Mouse (Mus musculus) G1E (cell line): ENCODE results near the gene Cfap45. TPM values are rescaled to one million over a fixed set of nuclear protein-coding genes. Genes with fewer than 3 reads are reported as not detected.

Experiments
- ATAC-seq: 2 replicates; pipeline ENCODE4 v1.8.0; 2016; ENCODE audit warnings: mild to moderate bottlenecking; ENCODE audit not compliant: insufficient number of reproducible peaks, poor library complexity, low FRiP score, severe bottlenecking; ENCODE audit errors: extremely low read depth
- DNase-seq: peaks from one replicate; pipeline ENCODE4 v3.0.0; 2012; ENCODE audit warnings: low spot score
- H3K27me3 ChIP-seq: 2 replicates; pipeline ENCODE4 v1.6.1; 2012; ENCODE audit warnings: mild to moderate bottlenecking, low read length, inconsistent platforms; ENCODE audit not compliant: insufficient read depth
- H3K36me3 ChIP-seq: replicated peaks from 2 replicates; pipeline ENCODE3; 2012; ENCODE audit warnings: mild to moderate bottlenecking, inconsistent platforms
- H3K4me1 ChIP-seq: 2 replicates; pipeline ENCODE4 v1.6.1; 2012; ENCODE audit warnings: low read depth, low read length, inconsistent platforms, mixed read lengths; ENCODE audit not compliant: insufficient read depth
- H3K4me3 ChIP-seq: 2 replicates; pipeline ENCODE4 v1.5.1; 2012; ENCODE audit warnings: low read depth, mild to moderate bottlenecking, inconsistent platforms, low read length, moderate library complexity, mixed read lengths
- H3K9me3 ChIP-seq: replicated peaks from 2 replicates; pipeline ENCODE4 v1.6.1; 2012; ENCODE audit warnings: inconsistent platforms
- CTCF ChIP-seq: IDR thresholded peaks from 2 replicates; pipeline ENCODE4 v1.5.1; 2012; ENCODE audit warnings: low read depth, low read length, inconsistent platforms, mixed read lengths
- GATA1 ChIP-seq: IDR thresholded peaks from 2 replicates; pipeline ENCODE4 v1.6.1; 2012; ENCODE audit warnings: borderline replicate concordance, low read length, inconsistent platforms, mixed read lengths
- GATA2 ChIP-seq: IDR thresholded peaks from 2 replicates; pipeline ENCODE4 v1.6.1; 2012; ENCODE audit warnings: low read depth, low read length, inconsistent platforms, borderline replicate concordance
- POLR2AphosphoS5 ChIP-seq: IDR thresholded peaks from 2 replicates; pipeline ENCODE4 v1.6.1; 2012; ENCODE audit warnings: low read depth, low read length, inconsistent platforms; ENCODE audit not compliant: insufficient replicate concordance
- TAL1 ChIP-seq: conservative IDR thresholded peaks from 2 replicates; pipeline ENCODE4 v1.6.1; 2012; ENCODE audit warnings: low read depth, low read length, inconsistent platforms, mixed read lengths
- polyA plus RNA-seq: library from polyadenylated mRNA; stranded (reverse); fragments of >175 nt; gene quantifications from 2 replicates; pipeline ENCODE4 v1.2.3, GENCODE M21; 2012
- total RNA-seq, 2 experiments: library from RNA; stranded (forward) in 1 of 2; stranded (reverse) in 1 of 2; fragments of 200-1000 nt in 1 of 2; fragments of >200 nt in 1 of 2; fragmentation: Nextera tagmentation in 1 of 2; gene quantifications; 2 replicates each; pipeline ENCODE4 v1.2.3; 2014 to 2017

Gene Cfap45
- total and polyA plus RNA-seq, 3 experiments = 0.33 to 4.6 TPM; not detected in 1

GRCm38 (mm10) chr1:172585612-172586567 is 65.3 kb downstream of the Cfap45 start:
- H3K4me1 ChIP-seq = no peaks in the 10 kb centered on the region
- H3K27me3 ChIP-seq = no peaks in the 10 kb centered on the region
- ATAC-seq (no peak), DNase-seq (no peak)
- peaks cover 35% of the 10 kb centered on the region for H3K9me3 ChIP-seq
- H3K4me3 ChIP-seq = no peak overlapping the region
- H3K36me3 ChIP-seq = no peaks in the 10 kb centered on the region
- no peak for TF ChIP-seq GATA2
- no peak for TF ChIP-seq TAL1
- TF ChIP-seq CTCF = no peak
- TF ChIP-seq POLR2AphosphoS5 = no peak
- TF ChIP-seq GATA1 = no peak

DNA sequence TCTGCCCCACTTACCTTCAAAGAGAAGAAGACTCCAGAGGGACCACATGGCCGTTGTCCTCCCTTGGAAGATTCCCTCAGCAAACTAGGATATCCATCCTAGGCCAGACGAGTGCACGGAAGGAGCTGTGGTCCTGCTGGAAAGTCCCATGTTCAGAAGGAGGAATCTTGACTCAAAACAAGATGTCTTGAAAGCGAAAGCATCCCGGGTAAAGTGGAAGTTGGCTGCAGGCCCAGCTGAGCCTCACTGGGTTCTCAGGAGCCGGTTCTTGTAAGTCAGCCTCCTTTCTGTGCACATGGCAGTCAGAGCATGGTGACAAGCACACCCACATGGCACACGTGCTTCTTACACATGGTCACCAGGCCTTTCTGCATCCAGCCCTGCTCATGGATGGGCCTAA is 69.8 kb downstream of the Cfap45 start, which contains the start of gene Slamf8:
Slamf8 (minus strand) TSS at position 184 of the 400 bp plus-strand sequence.
- H3K4me3 ChIP-seq = no peak within 1 kb of the TSS
- H3K27me3 ChIP-seq = no peaks in the 10 kb centered on the region
- DNase-seq = no peak
- H3K36me3 ChIP-seq = no peaks in the 10 kb centered on the region
- TF ChIP-seq TAL1 (no peak), POLR2AphosphoS5 (no peak), CTCF (no peak), GATA1 (no peak), GATA2 (no peak)
- no peaks in the 10 kb centered on the region for H3K4me1 ChIP-seq
- H3K9me3 ChIP-seq = peaks cover 17% of the 10 kb centered on the region
- ATAC-seq = no peak

GRCm38 (mm10) chr1:172593321-172593720 is 72.7 kb downstream of the Cfap45 start:
- DNase-seq = no peak

GRCm38 (mm10) chr1:172593956-172594355 is 73.4 kb downstream of the Cfap45 start:
- Histone ChIP-seq H3K27me3 (no peaks in the 10 kb centered on the region), H3K36me3 (no peaks in the 10 kb centered on the region), H3K9me3 (peaks cover 12% of the 10 kb centered on the region), H3K4me1 (no peaks in the 10 kb centered on the region), H3K4me3 (no peak overlapping the region)
- DNase-seq = no peak
- no peak for ATAC-seq
- TF ChIP-seq GATA2 = no peak
- TF ChIP-seq CTCF = no peak
- no peak for TF ChIP-seq TAL1
- TF ChIP-seq POLR2AphosphoS5 = no peak
- no peak for TF ChIP-seq GATA1

More at GRCm38 (mm10) chr1:172593321-172593720, 72.7 kb downstream of the Cfap45 start:
- Histone ChIP-seq H3K4me1 (no peaks in the 10 kb centered on the region), H3K36me3 (no peaks in the 10 kb centered on the region), H3K27me3 (no peaks in the 10 kb centered on the region), H3K9me3 (peaks cover 12% of the 10 kb centered on the region), H3K4me3 (no peak overlapping the region)
- TF ChIP-seq TAL1 (no peak), POLR2AphosphoS5 (no peak), GATA1 (no peak), CTCF (no peak), GATA2 (no peak)
- ATAC-seq = no peak

DNA sequence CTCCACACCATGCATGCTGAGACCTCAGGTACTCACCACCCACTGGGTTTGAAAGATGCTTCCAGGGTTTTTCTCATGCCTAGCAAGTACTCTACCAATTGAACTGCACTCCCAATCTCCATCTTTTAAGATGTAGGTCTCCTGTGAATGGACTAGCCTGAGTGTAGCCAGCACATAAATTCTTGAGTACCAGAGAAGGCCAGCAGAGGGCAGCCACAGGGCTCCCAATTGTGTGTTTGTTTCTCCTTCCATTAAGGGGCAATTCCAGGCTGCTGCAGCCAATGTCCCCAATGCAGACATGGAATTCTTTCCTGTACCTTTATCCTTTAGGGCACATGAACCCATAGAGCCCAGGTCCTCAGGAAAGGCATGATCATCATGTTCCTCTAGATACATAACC is 73.9 kb downstream of the Cfap45 start:
- no peak for DNase-seq
- Histone ChIP-seq H3K4me1 (no peaks in the 10 kb centered on the region), H3K4me3 (no peak overlapping the region), H3K27me3 (no peaks in the 10 kb centered on the region), H3K36me3 (no peaks in the 10 kb centered on the region), H3K9me3 (peaks cover 12% of the 10 kb centered on the region)
- ATAC-seq = no peak; the same call in 1 of the 2 replicates
- no peak for TF ChIP-seq POLR2AphosphoS5
- no peak for TF ChIP-seq CTCF
- TF ChIP-seq GATA2 = no peak
- no peak for TF ChIP-seq TAL1
- no peak for TF ChIP-seq GATA1

Other genes with a start within 250 kb of the Cfap45 start
- gene Atp1a2, start 222.7 kb upstream of the Cfap45 start, total RNA-seq (2014; fragmentation: Nextera tagmentation) = not detected in 2 replicates
- gene Atp1a2, start 222.7 kb upstream of the Cfap45 start, total RNA-seq (2017) = under 0.01 and 0.05 TPM in 2 replicates
- gene Atp1a2, start 222.7 kb upstream of the Cfap45 start, polyA plus RNA-seq = not detected in 2 replicates
- gene Kcnj9, start 191.5 kb upstream of the Cfap45 start, total RNA-seq (2014; fragmentation: Nextera tagmentation) = not detected in 2 replicates
- gene Kcnj9, start 191.5 kb upstream of the Cfap45 start, total RNA-seq (2017) = not detected in 2 replicates
- not detected in 2 replicates for gene Kcnj9, start 191.5 kb upstream of the Cfap45 start, polyA plus RNA-seq
- gene Kcnj10, start 179.6 kb upstream of the Cfap45 start, total RNA-seq (2014; fragmentation: Nextera tagmentation) = 1.1 TPM in 1 of 2 replicates, not detected in the other
- gene Kcnj10, start 179.6 kb upstream of the Cfap45 start, total RNA-seq (2017) = under 0.01 and 0.11 TPM in 2 replicates
- not detected in 2 replicates for gene Kcnj10, start 179.6 kb upstream of the Cfap45 start, polyA plus RNA-seq
- 28.3 and 29.5 TPM in 2 replicates for gene Pigm, start 144.3 kb upstream of the Cfap45 start, total RNA-seq (2014; fragmentation: Nextera tagmentation)
- gene Pigm, start 144.3 kb upstream of the Cfap45 start, total RNA-seq (2017) = 19.2 and 19.7 TPM in 2 replicates
- 10.6 and 12.8 TPM in 2 replicates for gene Pigm, start 144.3 kb upstream of the Cfap45 start, polyA plus RNA-seq
- gene Slamf9, start 45.4 kb upstream of the Cfap45 start, total RNA-seq (2014; fragmentation: Nextera tagmentation) = not detected in 2 replicates
- not detected in 2 replicates for gene Slamf9, start 45.4 kb upstream of the Cfap45 start, total RNA-seq (2017)
- gene Slamf9, start 45.4 kb upstream of the Cfap45 start, polyA plus RNA-seq = not detected in 2 replicates
- not detected in 2 replicates for gene Igsf9, start 39.0 kb upstream of the Cfap45 start, total RNA-seq (2014; fragmentation: Nextera tagmentation)
- gene Igsf9, start 39.0 kb upstream of the Cfap45 start, total RNA-seq (2017) = 0.12 and 0.38 TPM in 2 replicates
- not detected in 2 replicates for gene Igsf9, start 39.0 kb upstream of the Cfap45 start, polyA plus RNA-seq
- 1,068 and 1,186 TPM in 2 replicates for gene Tagln2, start 20.8 kb upstream of the Cfap45 start, total RNA-seq (2014; fragmentation: Nextera tagmentation)
- gene Tagln2, start 20.8 kb upstream of the Cfap45 start, total RNA-seq (2017) = 618 and 679 TPM in 2 replicates
- 1,022 and 1,501 TPM in 2 replicates for gene Tagln2, start 20.8 kb upstream of the Cfap45 start, polyA plus RNA-seq
- not detected in 2 replicates for gene Vsig8, start 35.1 kb downstream of the Cfap45 start, total RNA-seq (2014; fragmentation: Nextera tagmentation)
- not detected in 2 replicates for gene Vsig8, start 35.1 kb downstream of the Cfap45 start, total RNA-seq (2017)
- gene Vsig8, start 35.1 kb downstream of the Cfap45 start, polyA plus RNA-seq = not detected in 2 replicates
- not detected in 2 replicates for gene Slamf8, start 69.8 kb downstream of the Cfap45 start, total RNA-seq (2014; fragmentation: Nextera tagmentation)
- gene Slamf8, start 69.8 kb downstream of the Cfap45 start, total RNA-seq (2017) = 0.16 TPM in 1 of 2 replicates, not detected in the other
- gene Slamf8, start 69.8 kb downstream of the Cfap45 start, polyA plus RNA-seq = not detected in 2 replicates
- gene Fcrl6, start 81.8 kb downstream of the Cfap45 start, total RNA-seq (2014; fragmentation: Nextera tagmentation) = not detected in 2 replicates
- gene Fcrl6, start 81.8 kb downstream of the Cfap45 start, total RNA-seq (2017) = not detected in 2 replicates
- not detected in 2 replicates for gene Fcrl6, start 81.8 kb downstream of the Cfap45 start, polyA plus RNA-seq
- not detected in 2 replicates for gene Dusp23, start 112.2 kb downstream of the Cfap45 start, total RNA-seq (2014; fragmentation: Nextera tagmentation)
- not detected in 2 replicates for gene Dusp23, start 112.2 kb downstream of the Cfap45 start, total RNA-seq (2017)
- not detected in 2 replicates for gene Dusp23, start 112.2 kb downstream of the Cfap45 start, polyA plus RNA-seq
- not detected in 2 replicates for gene Crp, start 177.3 kb downstream of the Cfap45 start, total RNA-seq (2014; fragmentation: Nextera tagmentation)
- gene Crp, start 177.3 kb downstream of the Cfap45 start, total RNA-seq (2017) = 0.16 and 0.17 TPM in 2 replicates
- gene Crp, start 177.3 kb downstream of the Cfap45 start, polyA plus RNA-seq = not detected in 2 replicates